Mouse (Mus musculus) 3T3-L1 (cell line): ENCODE measurements at regions not wholly inside any gene's neighbourhood (a gene's known extent, or its start where the extent isn't known, plus 50 kb on each side); places are given as distances from the start of the nearest gene placed in this dataset.
"Not testable (repeated sequence)": the region's sequence is repeated elsewhere in the genome, so short reads cannot be mapped to it uniquely, and the experiment has no call there.

Experiments used
- DNase-seq: peaks from one replicate; pipeline ENCODE4 v3.0.0-alpha.2; 2015; ENCODE audit warnings: low read depth, low spot score

- no peak for DNase-seq
These were observed 460.7 kb downstream of the Tns1 start for GRCm38 (mm10) chr1:73663546-73663945.

- DNase-seq: no peak
These were observed 479.2 kb downstream of the Tns1 start for GRCm38 (mm10) chr1:73645011-73645410.

- DNase-seq: no peak
These were observed 479.9 kb downstream of the Tns1 start for GRCm38 (mm10) chr1:73644394-73644793.

- no peak for DNase-seq
These were observed 480.8 kb downstream of the Tns1 start for GRCm38 (mm10) chr1:73643431-73643830.

GRCm38 (mm10) chr1:73642691-73643109 lies 481.5 kb downstream of the Tns1 start:
- no peak for DNase-seq

- no peak for DNase-seq
These were observed 482.8 kb downstream of the Tns1 start for GRCm38 (mm10) chr1:73641456-73641855.

GRCm38 (mm10) chr1:73640726-73641451 lies 483.4 kb downstream of the Tns1 start:
- no peak for DNase-seq

- DNase-seq: no peak
These were observed 488.5 kb downstream of the Tns1 start for GRCm38 (mm10) chr1:73635709-73636108.

GRCm38 (mm10) chr1:73634871-73635270 lies 489.4 kb downstream of the Tns1 start:
- no peak for DNase-seq

GRCm38 (mm10) chr1:73633071-73633470 lies 491.2 kb downstream of the Tns1 start:
- no peak for DNase-seq

- DNase-seq: no peak
These were observed 493.9 kb downstream of the Tns1 start for GRCm38 (mm10) chr1:73630363-73630762.

- DNase-seq: no peak
These were observed 498.9 kb downstream of the Tns1 start for GRCm38 (mm10) chr1:73625365-73625764.

- not testable (repeated sequence) for DNase-seq
These were observed 503.1 kb downstream of the Tns1 start for GRCm38 (mm10) chr1:73621121-73621520.

- peak; percentile 21 for DNase-seq
These were observed 505.6 kb downstream of the Tns1 start for GRCm38 (mm10) chr1:73618551-73619170.

- DNase-seq: no peak
These were observed 530.4 kb downstream of the Tns1 start for GRCm38 (mm10) chr1:73593653-73594385.

GRCm38 (mm10) chr1:73591342-73592099 lies 532.7 kb downstream of the Tns1 start:
- no peak for DNase-seq

- no peak for DNase-seq
These were observed 544.6 kb downstream of the Tns1 start for GRCm38 (mm10) chr1:73579680-73580079.

- no peak for DNase-seq
These were observed 547.2 kb downstream of the Tns1 start for GRCm38 (mm10) chr1:73577019-73577418.

GRCm38 (mm10) chr1:73575694-73576093 lies 548.6 kb downstream of the Tns1 start:
- no peak for DNase-seq

- no peak for DNase-seq
These were observed 553.3 kb downstream of the Tns1 start for GRCm38 (mm10) chr1:73570944-73571343.

GRCm38 (mm10) chr1:73566770-73567169 lies 551.1 kb upstream of the Tnp1 start:
- no peak for DNase-seq

- no peak for DNase-seq
These were observed 544.9 kb upstream of the Tnp1 start for GRCm38 (mm10) chr1:73560594-73560993.
